Mouse (Mus musculus): Measurements from ENCODE around the gene Cd82. TPM values are rescaled to one million over a fixed set of nuclear protein-coding genes. Genes with fewer than 3 reads are reported as not detected.
A peak's percentile ranks its signal among the peaks of the same experiment; 100 is the strongest.

The Cd82 gene
- polyA plus RNA-seq, 1 experiment from 2014 or later: 18.9 TPM

DNA sequence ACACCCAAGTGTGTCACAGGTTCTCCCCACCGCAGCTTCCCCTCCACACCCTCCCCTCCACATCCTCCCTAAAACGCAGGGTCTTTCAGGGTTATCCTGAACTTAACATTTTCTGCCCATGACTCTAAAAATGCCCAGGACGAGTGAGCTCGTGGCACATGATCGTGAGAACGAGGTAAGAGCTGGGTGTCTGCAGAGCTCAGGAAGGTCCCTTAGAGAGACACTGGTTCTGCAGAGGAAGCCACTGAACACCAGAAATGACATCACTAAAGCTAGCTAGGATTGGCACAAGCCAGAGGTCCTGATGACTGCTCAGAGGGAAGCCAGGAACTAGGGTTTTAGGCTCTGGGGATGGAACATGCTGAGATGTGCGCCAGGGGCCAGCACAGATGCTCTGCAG is 18.7 kb downstream of the Cd82 start:
- Histone ChIP-seq H3K4me2 (ENCODE audit: low read length) (no peak overlapping the region), H3K4me1 (ENCODE audit: control insufficient read depth in 2 of 2, insufficient read depth in 2 of 2, low read length in 2 of 2) (peaks cover 8 to 10% of the 10 kb centered on the region in 2 experiments), H3K4me3 (ENCODE audit: control insufficient read depth in 1 of 2, insufficient read depth in 1 of 2, low read depth in 1 of 2, low read length in 2 of 2) (no peak overlapping the region), H3K9me3 (ENCODE audit: control insufficient read depth, low read length) (no peaks in the 10 kb centered on the region), H3K36me3 (ENCODE audit: control insufficient read depth, insufficient read depth, low read length) (no peaks in the 10 kb centered on the region), H3K9ac (ENCODE audit: low read length) (no peak overlapping the region), H3K27ac (replicated peaks in 1 of 2; ENCODE audit: control insufficient read depth in 1 of 2, insufficient read depth in 1 of 2, low read depth in 2 of 2, low read length in 2 of 2) (no peak overlapping the region), H3K27me3 (ENCODE audit: control insufficient read depth, insufficient read depth, low read length) (no peaks in the 10 kb centered on the region)
- no peak for ATAC-seq (ENCODE audit: insufficient number of reproducible peaks, insufficient read depth, low FRiP score, low read depth)
- WGBS: 76% methylated on average over 7 of the region's 7 CpGs

DNA sequence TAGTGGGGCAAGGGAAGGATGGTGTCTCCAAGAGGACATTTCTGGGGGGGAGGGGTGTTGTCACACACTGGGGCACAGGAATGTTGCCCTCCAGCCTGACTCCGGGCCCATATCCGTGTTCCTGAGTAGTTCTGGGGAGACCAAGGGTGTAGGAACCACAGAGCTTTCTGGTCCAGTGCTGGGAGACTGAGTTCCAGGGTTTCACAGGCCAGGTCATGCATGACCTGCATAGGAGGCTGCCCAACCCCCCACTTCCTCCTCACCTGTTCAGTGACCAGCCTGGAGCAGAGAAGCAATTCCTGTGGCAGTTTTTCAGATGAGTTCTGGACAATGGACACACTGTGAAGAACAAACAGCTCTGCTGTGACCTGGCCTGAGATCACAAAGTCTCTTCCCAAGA is 19.8 kb downstream of the Cd82 start:
- Histone ChIP-seq H3K4me3 (ENCODE audit: control insufficient read depth in 1 of 2, insufficient read depth in 1 of 2, low read depth in 1 of 2, low read length in 2 of 2) (no peak overlapping the region), H3K27ac (replicated peaks in 1 of 2; ENCODE audit: control insufficient read depth in 1 of 2, insufficient read depth in 1 of 2, low read depth in 2 of 2, low read length in 2 of 2) (no peak overlapping the region), H3K9ac (ENCODE audit: low read length) (no peak overlapping the region), H3K36me3 (ENCODE audit: control insufficient read depth, insufficient read depth, low read length) (no peaks in the 10 kb centered on the region), H3K4me2 (ENCODE audit: low read length) (no peak overlapping the region), H3K4me1 (ENCODE audit: control insufficient read depth in 2 of 2, insufficient read depth in 2 of 2, low read length in 2 of 2) (peaks cover 8 to 12% of the 10 kb centered on the region in 2 experiments), H3K9me3 (ENCODE audit: control insufficient read depth, low read length) (no peaks in the 10 kb centered on the region), H3K27me3 (ENCODE audit: control insufficient read depth, insufficient read depth, low read length) (no peaks in the 10 kb centered on the region)
- WGBS: 81% methylated on average over 2 of the region's 2 CpGs
- ATAC-seq (ENCODE audit: insufficient number of reproducible peaks, insufficient read depth, low FRiP score, low read depth): no peak

DNA sequence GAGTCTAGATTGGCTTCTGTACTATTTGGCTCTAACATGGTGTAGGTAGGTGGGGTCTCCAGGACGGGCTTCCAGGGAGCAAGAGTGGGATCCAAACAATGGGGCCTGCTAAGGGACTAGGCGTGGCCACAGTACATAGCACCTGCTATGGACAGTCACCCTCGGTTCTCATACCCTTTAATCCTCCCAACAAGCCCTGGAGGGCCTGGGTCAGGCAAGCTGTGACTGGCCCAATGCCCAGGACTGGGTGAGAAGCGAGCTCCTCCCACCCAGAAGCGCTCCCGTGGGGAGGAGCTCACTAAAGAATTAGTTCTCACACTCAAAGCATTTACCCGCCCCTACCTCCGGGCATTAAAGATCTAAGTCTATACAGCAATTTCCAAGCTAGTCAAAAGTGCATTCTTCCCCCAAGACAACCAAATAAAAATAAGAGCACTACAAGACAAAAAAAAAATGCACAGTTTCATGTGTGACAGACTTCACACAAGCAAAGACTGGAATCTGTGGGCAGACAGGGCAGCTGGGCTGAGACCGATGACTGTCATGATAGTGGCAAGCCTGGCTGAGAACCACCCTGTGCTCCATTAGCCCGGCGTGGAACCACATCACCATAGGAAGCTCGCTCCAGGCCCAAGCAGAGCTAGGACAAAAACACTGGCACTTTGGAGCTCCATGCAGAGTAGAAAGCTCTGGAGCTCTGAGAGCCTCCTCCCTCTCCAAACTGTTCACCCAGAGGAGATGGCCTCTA is 23.0 kb downstream of the Cd82 start:
- Histone ChIP-seq H3K27me3 (ENCODE audit: control insufficient read depth, insufficient read depth, low read length) (no peaks in the 10 kb centered on the region), H3K4me1 (ENCODE audit: control insufficient read depth in 2 of 2, insufficient read depth in 2 of 2, low read length in 2 of 2) (peaks cover 6 to 12% of the 10 kb centered on the region in 2 experiments; a peak in 3 of 4 replicates), H3K9me3 (ENCODE audit: control insufficient read depth, low read length) (no peaks in the 10 kb centered on the region), H3K36me3 (ENCODE audit: control insufficient read depth, insufficient read depth, low read length) (no peaks in the 10 kb centered on the region), H3K9ac (ENCODE audit: low read length) (no peak overlapping the region), H3K4me2 (ENCODE audit: low read length) (no peak overlapping the region), H3K27ac (replicated peaks in 1 of 2; ENCODE audit: control insufficient read depth in 1 of 2, insufficient read depth in 1 of 2, low read depth in 2 of 2, low read length in 2 of 2) (0 out of 4 replicates have a peak overlapping the region, but pooled peaks of 1 of the 2 experiments have one; percentile 4), H3K4me3 (ENCODE audit: control insufficient read depth in 1 of 2, insufficient read depth in 1 of 2, low read depth in 1 of 2, low read length in 2 of 2) (no peak overlapping the region)
- WGBS: 60% methylated on average over 12 of the region's 12 CpGs
- ATAC-seq (ENCODE audit: insufficient number of reproducible peaks, insufficient read depth, low FRiP score, low read depth): peak; percentile 48

DNA sequence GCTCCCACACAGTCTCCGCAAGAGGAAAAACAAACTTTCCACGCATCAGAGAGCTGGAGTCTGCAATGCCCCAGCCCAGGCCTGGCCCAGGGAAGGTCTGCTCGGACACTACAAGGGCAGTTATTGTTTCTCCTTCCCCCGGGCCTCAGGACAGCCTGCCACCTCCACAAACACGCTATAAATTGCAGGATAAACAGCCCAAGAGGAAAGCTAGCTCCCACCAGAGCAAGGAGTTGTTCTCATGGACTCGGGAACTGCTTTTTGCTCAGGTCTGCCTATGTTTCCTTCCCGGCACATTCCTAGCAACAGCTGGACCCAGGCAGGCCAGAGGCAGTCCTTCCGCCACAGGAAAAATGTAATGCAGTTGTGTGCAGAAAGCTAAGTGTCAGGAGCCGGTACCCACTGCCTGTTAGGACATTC is 23.6 kb downstream of the Cd82 start:
- no peak for ATAC-seq (ENCODE audit: insufficient number of reproducible peaks, insufficient read depth, low FRiP score, low read depth)
- Histone ChIP-seq H3K36me3 (ENCODE audit: control insufficient read depth, insufficient read depth, low read length) (no peaks in the 10 kb centered on the region), H3K9me3 (ENCODE audit: control insufficient read depth, low read length) (no peaks in the 10 kb centered on the region), H3K4me2 (ENCODE audit: low read length) (no peak overlapping the region), H3K4me1 (ENCODE audit: control insufficient read depth in 2 of 2, insufficient read depth in 2 of 2, low read length in 2 of 2) (peaks cover 6 to 12% of the 10 kb centered on the region in 2 experiments; a peak in 3 of 4 replicates), H3K4me3 (ENCODE audit: control insufficient read depth in 1 of 2, insufficient read depth in 1 of 2, low read depth in 1 of 2, low read length in 2 of 2) (no peak overlapping the region), H3K27me3 (ENCODE audit: control insufficient read depth, insufficient read depth, low read length) (no peaks in the 10 kb centered on the region), H3K9ac (ENCODE audit: low read length) (0 out of 2 replicates have a peak overlapping the region, but pooled peaks have one; percentile 8), H3K27ac (replicated peaks in 1 of 2; ENCODE audit: control insufficient read depth in 1 of 2, insufficient read depth in 1 of 2, low read depth in 2 of 2, low read length in 2 of 2) (0 out of 4 replicates have a peak overlapping the region, but pooled peaks of 1 of the 2 experiments have one; percentile 4)
- 52% methylated on average over 9 of the region's 9 CpGs for WGBS

DNA sequence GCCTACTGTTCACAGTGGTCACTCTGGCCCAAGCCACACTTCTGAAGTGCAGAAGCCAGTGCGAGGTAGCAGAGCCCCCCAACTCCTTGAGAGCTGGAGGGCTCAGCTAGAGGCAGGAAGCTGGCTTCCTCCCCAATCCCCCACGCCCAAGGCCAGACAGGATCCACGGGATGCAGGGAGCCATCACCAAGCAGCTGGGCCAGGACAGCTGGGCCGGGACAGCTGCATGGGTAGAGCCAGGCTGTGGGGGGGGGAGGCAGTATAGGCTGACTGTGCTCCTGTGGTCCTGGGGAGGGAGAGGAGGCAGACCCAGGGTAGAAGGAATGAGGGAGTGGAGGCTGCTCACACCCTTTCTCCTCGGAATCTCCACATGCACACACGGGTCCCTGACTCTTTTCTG is 24.6 kb downstream of the Cd82 start:
- WGBS: 49% methylated on average over 6 of the region's 6 CpGs
- Histone ChIP-seq H3K27ac (replicated peaks in 1 of 2; ENCODE audit: control insufficient read depth in 1 of 2, insufficient read depth in 1 of 2, low read depth in 2 of 2, low read length in 2 of 2) (no peak overlapping the region), H3K4me1 (ENCODE audit: control insufficient read depth in 2 of 2, insufficient read depth in 2 of 2, low read length in 2 of 2) (peaks cover 6 to 12% of the 10 kb centered on the region in 2 experiments; a peak in 3 of 4 replicates), H3K36me3 (ENCODE audit: control insufficient read depth, insufficient read depth, low read length) (no peaks in the 10 kb centered on the region), H3K4me3 (ENCODE audit: control insufficient read depth in 1 of 2, insufficient read depth in 1 of 2, low read depth in 1 of 2, low read length in 2 of 2) (no peak overlapping the region), H3K9ac (ENCODE audit: low read length) (no peak overlapping the region), H3K4me2 (ENCODE audit: low read length) (no peak overlapping the region), H3K9me3 (ENCODE audit: control insufficient read depth, low read length) (no peaks in the 10 kb centered on the region), H3K27me3 (ENCODE audit: control insufficient read depth, insufficient read depth, low read length) (no peaks in the 10 kb centered on the region)
- no peak for ATAC-seq (ENCODE audit: insufficient number of reproducible peaks, insufficient read depth, low FRiP score, low read depth)

DNA sequence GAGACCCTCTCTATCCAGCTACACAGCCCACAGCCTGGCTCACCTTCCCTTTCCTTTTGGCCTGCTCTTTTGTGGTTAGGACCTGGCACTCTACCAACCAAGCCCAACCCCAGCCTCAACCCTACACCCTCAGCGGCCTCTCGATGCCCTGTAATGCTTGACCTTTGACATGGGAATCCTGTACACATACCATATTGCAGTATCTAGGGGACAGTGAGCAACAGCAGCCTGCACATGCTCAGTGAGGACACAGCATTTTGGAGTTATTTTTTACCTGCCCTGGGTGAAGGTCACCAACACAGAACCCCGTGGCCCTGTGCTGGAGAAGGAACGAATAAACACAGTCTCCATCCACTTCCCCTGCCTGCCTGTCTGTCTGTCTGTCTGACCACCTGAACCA is 27.4 kb downstream of the Cd82 start:
- WGBS: 66% methylated on average over 4 of the region's 4 CpGs
- no peaks in the 10 kb centered on the region for H3K36me3 ChIP-seq (ENCODE audit: control insufficient read depth, insufficient read depth, low read length)
- no peaks in the 10 kb centered on the region for H3K9me3 ChIP-seq (ENCODE audit: control insufficient read depth, low read length)
- H3K4me3 ChIP-seq (ENCODE audit: control insufficient read depth in 1 of 2, insufficient read depth in 1 of 2, low read depth in 1 of 2, low read length in 2 of 2): no peak overlapping the region
- no peak for ATAC-seq (ENCODE audit: insufficient number of reproducible peaks, insufficient read depth, low FRiP score, low read depth)
- H3K27ac ChIP-seq (replicated peaks in 1 of 2; ENCODE audit: control insufficient read depth in 1 of 2, insufficient read depth in 1 of 2, low read depth in 2 of 2, low read length in 2 of 2): no peak overlapping the region
- H3K9ac ChIP-seq (ENCODE audit: low read length): no peak overlapping the region
- H3K4me1 ChIP-seq (ENCODE audit: control insufficient read depth in 2 of 2, insufficient read depth in 2 of 2, low read length in 2 of 2): peaks cover 6 to 12% of the 10 kb centered on the region in 2 experiments; a peak in 3 of 4 replicates
- H3K27me3 ChIP-seq (ENCODE audit: control insufficient read depth, insufficient read depth, low read length): no peaks in the 10 kb centered on the region
- no peak overlapping the region for H3K4me2 ChIP-seq (ENCODE audit: low read length)

DNA sequence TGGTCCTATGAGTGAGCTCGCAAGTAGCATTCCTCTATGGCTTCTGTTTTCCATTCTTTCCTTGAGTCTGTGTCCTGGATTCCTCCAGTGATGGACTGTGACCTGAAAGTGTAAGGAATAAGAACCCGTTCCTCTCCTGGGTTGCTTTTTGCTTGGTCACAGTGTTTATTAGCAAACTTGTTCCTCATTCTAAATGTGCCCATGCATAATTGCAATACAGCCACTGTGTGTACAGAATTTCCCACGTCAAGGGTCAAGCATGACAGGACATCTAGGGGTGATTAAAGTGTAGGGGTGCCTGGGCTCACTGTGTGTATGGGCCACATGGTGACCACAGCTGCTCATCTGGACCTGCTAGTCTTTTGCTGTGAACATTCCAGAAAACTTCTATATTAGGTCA is 28.0 kb downstream of the Cd82 start:
- H3K27me3 ChIP-seq (ENCODE audit: control insufficient read depth, insufficient read depth, low read length): no peaks in the 10 kb centered on the region
- H3K9me3 ChIP-seq (ENCODE audit: control insufficient read depth, low read length): no peaks in the 10 kb centered on the region
- no peaks in the 10 kb centered on the region for H3K36me3 ChIP-seq (ENCODE audit: control insufficient read depth, insufficient read depth, low read length)
- H3K4me2 ChIP-seq (ENCODE audit: low read length): no peak overlapping the region
- no peak for ATAC-seq (ENCODE audit: insufficient number of reproducible peaks, insufficient read depth, low FRiP score, low read depth)
- H3K4me1 ChIP-seq (ENCODE audit: control insufficient read depth in 2 of 2, insufficient read depth in 2 of 2, low read length in 2 of 2): peaks cover 6 to 8% of the 10 kb centered on the region in 2 experiments; a peak in 3 of 4 replicates
- no peak overlapping the region for H3K9ac ChIP-seq (ENCODE audit: low read length)
- H3K27ac ChIP-seq (replicated peaks in 1 of 2; ENCODE audit: control insufficient read depth in 1 of 2, insufficient read depth in 1 of 2, low read depth in 2 of 2, low read length in 2 of 2): no peak overlapping the region
- 89% methylated on average over 3 of the region's 3 CpGs for WGBS
- no peak overlapping the region for H3K4me3 ChIP-seq (ENCODE audit: control insufficient read depth in 1 of 2, insufficient read depth in 1 of 2, low read depth in 1 of 2, low read length in 2 of 2)

Data from heart, embryonic 14.5 days (tissue).